Mouse (Mus musculus): ENCODE measurements around the gene Ubqln1. TPM values are rescaled to one million over a fixed set of nuclear protein-coding genes. Genes with fewer than 3 reads are reported as not detected.

The Ubqln1 gene
- polyA plus RNA-seq (2014; fragmentation: Illumina TruSeq; extraction: RNeasy Lipid Tissue Mini Kit (QIAGEN cat#74804); ENCODE audit: low read depth, low replicate concordance) = 136 TPM

GRCm38 (mm10) chr13:58215592-58216341 lies at the start of gene Ubqln1:
Gene Ubqln1, minus strand, starts transcription at chr13:58215653.

GRCm38 (mm10) chr13:58157447-58158098 lies 57.9 kb downstream of the Ubqln1 start, which contains the start of gene Idnk:
Gene Idnk, plus strand, starts transcription at chr13:58157649.

DNA sequence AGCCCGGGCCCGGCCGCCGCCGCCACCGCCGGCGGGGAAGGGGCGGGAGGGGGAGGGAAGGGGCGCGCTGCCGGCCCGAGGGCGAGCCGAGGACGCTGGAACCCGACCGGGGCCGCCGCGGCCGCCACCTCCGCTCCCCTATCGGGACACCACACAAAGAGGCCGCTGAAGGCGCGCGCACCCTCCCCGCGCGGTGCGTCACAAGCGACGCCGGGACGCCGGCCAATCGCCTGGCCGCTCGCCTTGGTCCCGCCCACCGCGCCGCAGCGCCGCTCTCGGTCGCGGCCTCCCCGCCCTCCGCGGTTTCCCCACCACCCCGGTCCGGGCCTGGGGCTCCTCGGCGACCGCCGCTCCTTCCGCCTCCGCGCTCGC lies 87.1 kb downstream of the Ubqln1 start, which contains the start of gene Hnrnpa0:
Hnrnpa0 (minus strand) TSS at position 161 of the 372 bp plus-strand sequence.

Other genes starting within 250 kb of the Ubqln1 start
- 5.1 TPM for gene Klhl3, start 102.1 kb downstream of the Ubqln1 start, polyA plus RNA-seq (2014; fragmentation: Illumina TruSeq; extraction: RNeasy Lipid Tissue Mini Kit (QIAGEN cat#74804); ENCODE audit: low read depth, low replicate concordance)
- 61.0 TPM for gene Hnrnpa0, start 87.1 kb downstream of the Ubqln1 start, polyA plus RNA-seq (2014; fragmentation: Illumina TruSeq; extraction: RNeasy Lipid Tissue Mini Kit (QIAGEN cat#74804); ENCODE audit: low read depth, low replicate concordance)
- gene Idnk, start 58.0 kb downstream of the Ubqln1 start, polyA plus RNA-seq (2014; fragmentation: Illumina TruSeq; extraction: RNeasy Lipid Tissue Mini Kit (QIAGEN cat#74804); ENCODE audit: low read depth, low replicate concordance) = 53.9 TPM
- 92.9 TPM for gene Gkap1, start 60.0 kb upstream of the Ubqln1 start, polyA plus RNA-seq (2014; fragmentation: Illumina TruSeq; extraction: RNeasy Lipid Tissue Mini Kit (QIAGEN cat#74804); ENCODE audit: low read depth, low replicate concordance)
- 3.5 TPM for gene Kif27, start 143.5 kb upstream of the Ubqln1 start, polyA plus RNA-seq (2014; fragmentation: Illumina TruSeq; extraction: RNeasy Lipid Tissue Mini Kit (QIAGEN cat#74804); ENCODE audit: low read depth, low replicate concordance)
- 23.0 TPM for gene 2210016F16Rik, start 169.6 kb upstream of the Ubqln1 start, polyA plus RNA-seq (2014; fragmentation: Illumina TruSeq; extraction: RNeasy Lipid Tissue Mini Kit (QIAGEN cat#74804); ENCODE audit: low read depth, low replicate concordance)
- 24.8 TPM for gene Rmi1, start 186.6 kb upstream of the Ubqln1 start, polyA plus RNA-seq (2014; fragmentation: Illumina TruSeq; extraction: RNeasy Lipid Tissue Mini Kit (QIAGEN cat#74804); ENCODE audit: low read depth, low replicate concordance)
- gene Hnrnpk, start 187.7 kb upstream of the Ubqln1 start, polyA plus RNA-seq (2014; fragmentation: Illumina TruSeq; extraction: RNeasy Lipid Tissue Mini Kit (QIAGEN cat#74804); ENCODE audit: low read depth, low replicate concordance) = 435 TPM

Data from adipose tissue, adult 10 weeks (tissue).